Mouse (Mus musculus): ENCODE measurements around the gene Olfr1258. TPM values are rescaled to one million over a fixed set of nuclear protein-coding genes. Genes with fewer than 3 reads are reported as not detected.

Olfr1258 gene
- polyA plus RNA-seq (2017; shearing (Covaris generic)), result not detected

GRCm38 (mm10) chr2:89927009-89927408 is at the start of gene Olfr1258:
Gene Olfr1258, plus strand, starts transcription at chr2:89927309.

GRCm38 (mm10) chr2:89878137-89878536 is 49.0 kb upstream of the Olfr1258 start, which contains the start of gene Olfr1257:
Gene Olfr1257, plus strand, starts transcription at chr2:89878437.

GRCm38 (mm10) chr2:89948564-89948963 is 21.5 kb downstream of the Olfr1258 start, which contains the start of gene Olfr1259:
Gene Olfr1259, minus strand, starts transcription at chr2:89948664.

GRCm38 (mm10) chr2:89974184-89974583 is 47.1 kb downstream of the Olfr1258 start, which contains the start of gene Olfr1260:
Gene Olfr1260, plus strand, starts transcription at chr2:89974340.

Other genes starting within 250 kb of the Olfr1258 start
- gene Olfr1252, start 202.3 kb upstream of the Olfr1258 start, polyA plus RNA-seq (2017; shearing (Covaris generic)), result not detected
- not detected for gene Olfr1253, start 170.2 kb upstream of the Olfr1258 start, polyA plus RNA-seq (2017; shearing (Covaris generic))
- not detected for gene Olfr1254, start 133.7 kb upstream of the Olfr1258 start, polyA plus RNA-seq (2017; shearing (Covaris generic))
- not detected for gene Olfr1255, start 115.3 kb upstream of the Olfr1258 start, polyA plus RNA-seq (2017; shearing (Covaris generic))
- not detected for gene Olfr1256, start 85.8 kb upstream of the Olfr1258 start, polyA plus RNA-seq (2017; shearing (Covaris generic))
- gene Olfr48, start 79.1 kb upstream of the Olfr1258 start, polyA plus RNA-seq (2017; shearing (Covaris generic)), result not detected
- gene Olfr1257, start 48.9 kb upstream of the Olfr1258 start, polyA plus RNA-seq (2017; shearing (Covaris generic)), result not detected
- gene Olfr1259, start 21.4 kb downstream of the Olfr1258 start, polyA plus RNA-seq (2017; shearing (Covaris generic)), result not detected
- gene Olfr1260, start 47.0 kb downstream of the Olfr1258 start, polyA plus RNA-seq (2017; shearing (Covaris generic)), result 0.11 TPM
- gene Olfr1261, start 63.9 kb downstream of the Olfr1258 start, polyA plus RNA-seq (2017; shearing (Covaris generic)), result not detected
- gene Olfr1262, start 72.8 kb downstream of the Olfr1258 start, polyA plus RNA-seq (2017; shearing (Covaris generic)), result not detected
- gene Olfr1263, start 84.8 kb downstream of the Olfr1258 start, polyA plus RNA-seq (2017; shearing (Covaris generic)), result not detected
- gene Olfr1264, start 98.3 kb downstream of the Olfr1258 start, polyA plus RNA-seq (2017; shearing (Covaris generic)), result not detected
- gene Olfr1265, start 108.0 kb downstream of the Olfr1258 start, polyA plus RNA-seq (2017; shearing (Covaris generic)), result 0.10 TPM
- not detected for gene Olfr140, start 136.3 kb downstream of the Olfr1258 start, polyA plus RNA-seq (2017; shearing (Covaris generic))
- gene Olfr1269, start 194.1 kb downstream of the Olfr1258 start, polyA plus RNA-seq (2017; shearing (Covaris generic)), result not detected
- gene Olfr32, start 215.0 kb downstream of the Olfr1258 start, polyA plus RNA-seq (2017; shearing (Covaris generic)), result not detected
- gene Olfr1270, start 225.8 kb downstream of the Olfr1258 start, polyA plus RNA-seq (2017; shearing (Covaris generic)), result not detected